Mouse (Mus musculus) midbrain, embryonic 13.5 days (tissue): ENCODE measurements around the gene Nfatc3. TPM values are rescaled to one million over a fixed set of nuclear protein-coding genes. Genes with fewer than 3 reads are reported as not detected.

Experiments
- polyA plus RNA-seq: library from polyadenylated mRNA; unstranded; fragments of >200 nt; fragmentation: Nextera tagmentation; extraction: Ambion mirVana; gene quantifications from 2 replicates; pipeline ENCODE4 v1.2.1, GENCODE M21; 2015

Gene Nfatc3
- polyA plus RNA-seq, 1 experiment from 2014 or later, result 4.4 TPM

Other genes starting within 250 kb of the Nfatc3 start
- 13.8 and 15.9 TPM in 2 replicates for gene Ranbp10, start 231.5 kb upstream of the Nfatc3 start, polyA plus RNA-seq
- 0.36 and 0.58 TPM in 2 replicates for gene Tsnaxip1, start 231.1 kb upstream of the Nfatc3 start, polyA plus RNA-seq
- gene Cenpt, start 205.6 kb upstream of the Nfatc3 start, polyA plus RNA-seq, result 60.9 and 64.9 TPM in 2 replicates
- 58.9 and 62.2 TPM in 2 replicates for gene Thap11, start 203.7 kb upstream of the Nfatc3 start, polyA plus RNA-seq
- gene Nutf2, start 198.3 kb upstream of the Nfatc3 start, polyA plus RNA-seq, result 253 and 263 TPM in 2 replicates
- gene Edc4, start 178.0 kb upstream of the Nfatc3 start, polyA plus RNA-seq, result 54.6 and 56.6 TPM in 2 replicates
- gene Nrn1l, start 165.3 kb upstream of the Nfatc3 start, polyA plus RNA-seq, result 0.49 and 0.75 TPM in 2 replicates
- gene Pskh1, start 158.4 kb upstream of the Nfatc3 start, polyA plus RNA-seq, result 13.5 and 14.7 TPM in 2 replicates
- 2.6 and 2.9 TPM in 2 replicates for gene Ctrl, start 125.0 kb upstream of the Nfatc3 start, polyA plus RNA-seq
- gene Psmb10, start 120.4 kb upstream of the Nfatc3 start, polyA plus RNA-seq, result 38.7 and 40.3 TPM in 2 replicates
- gene Lcat, start 115.5 kb upstream of the Nfatc3 start, polyA plus RNA-seq, result 0.30 and 0.54 TPM in 2 replicates
- gene Slc12a4, start 92.7 kb upstream of the Nfatc3 start, polyA plus RNA-seq, result 5.2 and 5.6 TPM in 2 replicates
- gene Dpep3, start 79.4 kb upstream of the Nfatc3 start, polyA plus RNA-seq, result not detected in 2 replicates
- gene Dus2, start 67.5 kb upstream of the Nfatc3 start, polyA plus RNA-seq, result 19.3 and 23.0 TPM in 2 replicates
- not detected in 2 replicates for gene Dpep2nb, start 52.9 kb upstream of the Nfatc3 start, polyA plus RNA-seq
- gene Ddx28, start 47.0 kb upstream of the Nfatc3 start, polyA plus RNA-seq, result 19.1 and 20.6 TPM in 2 replicates
- gene Esrp2, start 78.1 kb downstream of the Nfatc3 start, polyA plus RNA-seq, result 0.09 TPM in 1 of 2 replicates, not detected in the other
- 16.8 and 18.4 TPM in 2 replicates for gene Pla2g15, start 91.6 kb downstream of the Nfatc3 start, polyA plus RNA-seq
- 76.0 and 81.0 TPM in 2 replicates for gene Slc7a6, start 110.0 kb downstream of the Nfatc3 start, polyA plus RNA-seq
- gene Slc7a6os, start 152.1 kb downstream of the Nfatc3 start, polyA plus RNA-seq, result 36.6 and 42.6 TPM in 2 replicates
- gene Prmt7, start 152.1 kb downstream of the Nfatc3 start, polyA plus RNA-seq, result 57.8 and 62.6 TPM in 2 replicates